8 mouse cellular contexts compared by ENCODE assay signal in genomic region chr7:3644672-3645487, GRCm38 (mm10). TPM values are rescaled to one million over a fixed set of nuclear protein-coding genes. Genes with fewer than 3 reads are reported as not detected.
DNase-seq lines count a peak whose midpoint lies in the region; ATAC-seq lines count a peak whose summit lies in the region.

TSS of gene Cnot3 (plus strand) at chr7:3645268.

- peak within 1 kb of the TSS; percentile 75 for H3K4me2 ChIP-seq in hindbrain, embryonic 14.5 days (replicated peaks)

- ATAC-seq in hindbrain, embryonic 14.5 days (ENCODE audit: low FRiP score) = peak; percentile 98

- H3K9ac ChIP-seq in hindbrain, embryonic 14.5 days = peak within 1 kb of the TSS; percentile 93

- H3K27me3 ChIP-seq in hindbrain, embryonic 14.5 days (ENCODE audit: control insufficient read depth, insufficient read depth, low read length) = no peaks in the 10 kb centered on the region

- peaks cover 35% of the 10 kb centered on the region for H3K4me1 ChIP-seq in hindbrain, embryonic 14.5 days (replicated peaks; ENCODE audit: control insufficient read depth, insufficient read depth, low read length)

- peak; percentile 100 for DNase-seq in R1 (ENCODE audit: low read depth, low spot score)
- peak; percentile 97 to 98 for DNase-seq in cerebellum, postnatal 25 days
- DNase-seq in frontal cortex, postnatal 25 days (ENCODE audit: low spot score in 2 of 2) = peak; percentile 97
- DNase-seq in hindbrain, embryonic 14.5 days (ENCODE audit: low spot score) = peak; percentile 97
- peak; percentile 98 to 99 for DNase-seq in layer of hippocampus, postnatal 36 days
- DNase-seq in lung, postnatal 36 days = peak; percentile 99
- DNase-seq in retina, postnatal 1 day = peak; percentile 100
- DNase-seq in urinary bladder, adult 18-20 months (ENCODE audit: low spot score in 2 of 2) = peak; percentile 91 to 99

- H3K9me3 ChIP-seq in hindbrain, embryonic 14.5 days (ENCODE audit: control insufficient read depth, low read length) = no peaks in the 10 kb centered on the region

- H3K4me3 ChIP-seq in hindbrain, embryonic 14.5 days (replicated peaks; ENCODE audit: low read length) = peak within 1 kb of the TSS; percentile 85

- WGBS in hindbrain, embryonic 14.5 days = under 1% methylated on average over 51 of the region's 58 CpGs

- H3K36me3 ChIP-seq in hindbrain, embryonic 14.5 days (replicated peaks; ENCODE audit: control insufficient read depth, insufficient read depth) = peaks cover 20% of the 10 kb centered on the region

- H3K27ac ChIP-seq in hindbrain, embryonic 14.5 days = peak within 1 kb of the TSS; percentile 93

RNA-seq across cellular contexts. Expression of gene Cnot3, which starts in this region (rescaled TPM):
- 34.4 and 39.2 TPM in 2 replicates for polyA plus RNA-seq in hindbrain, embryonic 14.5 days (2014; fragmentation: Nextera tagmentation; extraction: Ambion mirVana)
- total RNA-seq in layer of hippocampus, postnatal 36 days (2021) = 10 to 100 TPM; 62.1 to 74.5 TPM

Comparison
In these comparisons a context has a peak if more than half of its experiments do, and no peak if none do; other contexts are left out.
1. Peak in every context shown above with its lines: DNase-seq, ATAC-seq, H3K4me3 ChIP-seq and H3K27ac ChIP-seq.